Mouse (Mus musculus) kidney, postnatal 4 days (tissue): ENCODE measurements around the gene Mpp3.

Experiments
- DNase-seq, 2 experiments: peaks; one replicate each; pipeline ENCODE4 v3.0.0; 2021; ENCODE audit warnings: mixed read lengths in 2 of 2

Mpp3 gene

GRCm38 (mm10) chr11:101974181-101974580, 54.1 kb downstream of the Mpp3 start:
- DNase-seq, result peak in 1 of 2 experiments; percentile 11

DNA sequence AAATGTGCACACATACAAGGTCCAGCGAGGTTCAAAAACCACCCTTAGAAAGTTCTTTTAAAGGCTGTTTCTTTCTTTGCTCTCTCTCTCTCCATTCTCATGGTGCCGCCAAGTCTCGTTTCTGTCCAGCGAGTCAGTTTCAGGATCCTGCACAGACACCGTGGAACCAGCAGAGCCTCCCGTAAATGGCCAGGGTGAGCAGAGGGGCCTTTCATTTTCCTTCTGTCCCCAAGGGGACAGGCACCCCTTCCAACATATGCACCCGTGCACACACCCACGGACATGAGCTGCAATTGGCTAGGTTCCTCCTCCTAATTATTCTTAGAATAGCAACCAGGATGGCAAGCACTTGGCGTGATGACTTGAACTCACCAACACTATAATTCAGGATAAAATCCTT, 54.8 kb downstream of the Mpp3 start:
- no peak for DNase-seq

DNA sequence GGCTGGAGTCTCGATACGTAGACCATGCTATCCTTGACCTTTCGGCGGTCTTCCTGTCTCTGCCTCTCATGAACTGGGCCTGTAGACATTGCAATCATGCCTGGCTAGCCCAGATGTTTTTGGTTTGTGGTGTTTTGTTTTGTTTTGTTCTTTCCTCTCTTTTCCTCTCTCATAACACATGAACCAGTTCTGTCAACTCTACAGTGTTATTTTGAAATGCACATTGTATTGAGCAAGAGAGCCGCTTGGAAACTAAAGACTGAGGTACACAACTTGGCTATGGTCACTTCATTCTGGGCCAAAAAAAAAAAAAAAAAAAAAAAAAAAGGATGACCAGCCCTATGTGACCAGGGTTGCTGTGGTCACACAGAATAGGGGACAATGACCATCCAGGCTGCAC, 55.6 kb downstream of the Mpp3 start:
- DNase-seq, result no peak

DNA sequence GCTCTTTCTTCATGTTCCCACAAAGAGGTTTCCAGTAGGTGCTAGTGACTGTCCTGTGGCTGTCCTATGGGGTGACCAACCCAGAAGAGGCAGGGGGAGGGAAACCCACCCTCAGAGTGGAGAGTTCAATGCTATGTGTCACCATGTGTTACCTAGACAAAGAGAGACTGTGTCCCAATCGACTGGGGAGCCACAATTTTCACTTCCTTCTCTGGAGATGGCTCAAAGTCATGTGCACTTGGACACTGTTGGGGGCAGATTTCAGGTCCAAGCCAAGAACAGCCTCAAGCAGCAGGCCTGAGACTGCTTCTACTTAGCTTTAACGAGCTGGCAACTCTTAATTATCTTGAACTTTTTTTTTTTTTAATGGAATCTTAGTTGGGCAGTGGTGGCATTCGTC, 56.2 kb downstream of the Mpp3 start:
- no peak for DNase-seq

- DNase-seq, result peak; percentile 59 to 62
These were observed 56.9 kb downstream of the Mpp3 start for GRCm38 (mm10) chr11:101971410-101971809.

DNA sequence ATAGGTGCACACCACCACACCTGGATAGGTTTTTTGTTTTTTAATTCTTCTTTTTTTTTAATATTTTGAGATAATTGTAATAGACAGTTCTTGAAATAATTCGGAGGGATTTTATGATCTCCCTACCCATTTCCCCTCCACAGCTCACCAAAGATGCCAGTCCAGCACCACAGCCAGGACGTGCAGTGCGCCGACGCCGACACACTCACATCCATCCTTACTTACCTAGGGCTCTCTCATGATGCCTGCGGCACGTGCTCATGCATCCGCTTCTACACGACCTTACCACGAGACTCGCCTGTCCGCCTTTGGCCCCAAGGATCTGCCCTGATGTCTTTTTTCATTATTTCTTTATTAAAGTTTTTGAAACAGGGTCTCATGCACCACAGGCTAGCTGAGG, 58.4 kb downstream of the Mpp3 start:
- DNase-seq, result peak in 1 of 2 experiments; percentile 4

DNA sequence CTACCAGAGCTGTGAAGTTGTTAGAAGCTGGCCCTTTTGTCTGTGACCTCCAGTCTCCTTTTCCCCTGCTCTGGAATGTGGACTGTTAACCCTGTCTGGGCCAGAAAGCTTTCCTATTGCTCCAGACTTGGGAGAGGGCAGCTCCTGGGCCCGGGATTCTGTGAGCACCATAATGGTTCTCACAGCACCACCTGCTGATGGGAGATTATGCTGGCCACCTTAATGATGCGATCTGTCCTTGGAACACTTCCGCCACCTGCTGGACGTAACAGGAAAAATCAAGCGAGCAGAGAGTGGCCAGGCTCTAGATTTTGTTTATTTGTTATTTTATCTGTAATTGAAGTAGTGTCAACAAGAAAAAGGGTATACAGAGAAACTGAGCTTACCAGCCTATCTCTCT, 59.5 kb downstream of the Mpp3 start:
- peak; percentile 89 to 93 for DNase-seq

GRCm38 (mm10) chr11:101968311-101968710, 60.0 kb downstream of the Mpp3 start:
- no peak for DNase-seq

GRCm38 (mm10) chr11:101966965-101967614, 61.2 kb downstream of the Mpp3 start, which contains the start of gene Sost:
Sost (minus strand) TSS chr11:101967015.
- DNase-seq, result peak in 1 of 2 experiments; percentile 47

DNA sequence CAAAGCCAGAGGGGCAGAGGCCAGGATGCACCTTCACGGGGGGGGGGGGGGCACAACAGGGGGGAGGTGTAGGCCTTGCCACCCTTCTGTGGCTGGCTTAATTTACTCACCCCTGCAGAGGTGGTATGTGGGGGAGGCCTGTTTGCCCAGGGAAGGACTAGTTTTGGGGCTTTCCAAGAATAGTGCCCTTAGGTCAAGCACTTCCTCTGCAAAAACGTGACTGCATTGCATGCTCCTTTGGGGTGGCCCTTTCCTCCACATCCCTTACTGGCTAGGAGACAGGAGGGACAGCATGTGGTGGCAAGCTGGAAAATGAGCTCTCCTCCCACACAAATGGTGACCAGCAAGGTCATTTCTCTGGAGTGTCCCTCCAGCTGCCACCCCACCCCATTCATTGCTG, 62.7 kb downstream of the Mpp3 start:
- peak in 1 of 2 experiments; percentile 31 for DNase-seq

GRCm38 (mm10) chr11:101964647-101965046, 63.6 kb downstream of the Mpp3 start:
- DNase-seq, result peak in 1 of 2 experiments; percentile 39

DNA sequence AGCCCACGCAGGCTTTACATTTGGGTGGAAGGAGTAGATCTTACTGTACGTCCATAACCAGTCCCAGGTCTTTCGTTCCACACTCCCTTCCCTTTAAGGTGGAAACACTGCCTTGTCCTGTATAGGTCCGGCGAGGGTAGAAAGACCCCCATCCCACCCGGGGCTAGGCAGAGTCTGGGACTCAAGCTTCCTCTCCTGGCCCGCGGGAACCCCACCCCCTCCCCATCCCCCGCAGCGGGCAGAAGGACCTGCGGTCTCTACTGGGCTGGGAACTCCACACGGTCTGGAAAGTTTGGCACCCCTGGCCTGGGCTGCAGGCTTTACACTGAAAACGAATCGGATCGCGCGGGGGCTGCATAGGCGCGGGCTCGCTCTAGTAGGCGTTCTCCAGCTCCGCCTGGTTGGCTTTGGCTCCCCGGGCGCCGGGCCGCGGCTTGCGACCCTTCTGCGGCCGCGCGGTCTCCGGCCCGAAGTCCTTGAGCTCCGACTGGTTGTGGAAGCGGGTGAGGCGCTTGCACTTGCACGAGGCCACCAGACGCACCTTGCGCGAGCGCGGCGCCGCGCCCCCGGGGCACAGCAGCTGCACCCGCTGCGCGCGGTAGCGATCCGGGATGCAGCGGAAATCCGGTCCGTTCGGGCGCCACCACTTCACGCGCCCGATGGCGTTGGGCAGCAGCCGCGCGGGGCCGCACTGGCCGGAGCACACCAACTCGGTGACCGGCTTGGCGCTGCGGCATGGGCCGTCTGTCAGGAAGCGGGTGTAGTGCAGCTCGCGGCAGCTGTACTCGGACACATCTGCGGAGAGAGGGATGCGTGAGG, 64.6 kb downstream of the Mpp3 start:
- DNase-seq, result peak; percentile 64 to 74

DNA sequence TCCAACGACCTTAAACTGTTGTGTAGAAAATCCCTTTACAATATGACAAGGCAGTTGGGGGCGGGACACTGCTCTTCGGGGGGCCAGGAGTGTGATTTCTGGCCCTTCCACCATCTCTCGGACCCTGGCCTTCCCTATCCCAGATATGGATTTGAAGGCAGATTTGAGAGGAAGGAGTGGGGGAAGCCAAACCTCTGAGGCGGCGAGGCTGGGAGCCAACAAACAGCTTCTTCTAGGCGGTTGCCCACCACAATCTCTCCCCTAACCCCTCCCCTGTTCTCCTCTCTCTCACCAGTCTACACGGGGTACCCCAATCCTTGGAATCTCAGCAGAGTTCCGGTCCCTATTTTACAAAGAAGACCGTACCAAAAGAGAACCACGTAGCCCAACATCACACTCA, 65.2 kb downstream of the Mpp3 start:
- peak in 1 of 2 experiments; percentile 27 for DNase-seq

DNA sequence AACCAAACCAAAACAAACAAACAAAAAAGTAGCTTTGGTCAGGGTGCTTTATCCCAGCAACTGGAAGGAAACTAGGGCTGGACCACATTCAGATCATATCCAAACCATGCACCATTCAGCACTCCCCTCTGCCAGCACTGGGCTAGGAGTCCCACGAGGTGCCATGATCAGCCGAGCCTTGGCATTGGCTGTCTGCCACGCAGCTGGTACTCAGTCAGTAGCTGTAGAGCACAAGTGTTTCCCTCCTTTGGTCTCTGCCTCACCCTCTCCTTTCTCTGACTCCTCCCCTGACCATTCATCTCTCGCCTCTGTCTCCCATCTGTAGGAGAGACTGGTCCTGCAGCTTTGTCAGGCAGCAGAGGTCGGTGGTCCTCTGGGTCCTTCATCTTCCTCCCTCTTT, 70.8 kb downstream of the Mpp3 start:
- DNase-seq, result no peak

DNA sequence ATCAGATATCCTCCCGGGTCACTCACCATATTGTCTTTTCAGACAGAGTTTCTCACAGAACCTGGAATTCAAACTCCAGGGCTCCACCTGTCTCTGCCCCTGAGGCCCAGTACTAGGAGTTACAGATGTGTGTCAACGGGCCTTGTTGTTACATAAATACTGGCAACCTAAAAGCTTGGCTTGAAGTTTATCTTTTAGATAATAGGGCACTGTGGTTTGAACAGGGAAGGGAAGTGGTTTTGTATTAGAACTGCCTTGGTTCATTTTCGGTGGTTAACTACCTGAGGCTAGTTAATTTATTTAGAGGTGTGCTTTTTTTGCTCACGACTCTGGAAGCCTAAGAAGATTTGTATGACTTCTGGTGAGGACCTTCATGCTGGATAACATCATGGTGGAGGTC, 74.8 kb downstream of the Mpp3 start:
- DNase-seq, result no peak

GRCm38 (mm10) chr11:101952541-101953341, 75.5 kb downstream of the Mpp3 start:
- DNase-seq, result peak; percentile 75 to 80

GRCm38 (mm10) chr11:101950021-101950420, 78.2 kb downstream of the Mpp3 start:
- no peak for DNase-seq
